In genomic region chr5:45811527-45811926, GRCm38 (mm10) we compare ENCODE assay signal across 18 mouse cellular contexts. TPM values are rescaled to one million over a fixed set of nuclear protein-coding genes. Genes with fewer than 3 reads are reported as not detected.
DNase-seq lines count a peak whose midpoint lies in the region; ATAC-seq and TF ChIP-seq lines count a peak whose summit lies in the region.
"Had no signal": no experiment of that assay in that cellular context is flagged by ENCODE, and none has a peak within 500 bp of the region (broad histone marks: within the 10 kb centered on the region; RNA-seq: fewer than 3 reads in every experiment).

No protein-coding gene starts in this region.

- H3K27me3 ChIP-seq in midbrain, embryonic 11.5 days (ENCODE audit: control insufficient read depth, insufficient read depth, low read length) = no peaks in the 10 kb centered on the region
- no peaks in the 10 kb centered on the region for H3K27me3 ChIP-seq in midbrain, embryonic 10.5 days (ENCODE audit: low read depth, poor library complexity, severe bottlenecking)
- H3K27me3 ChIP-seq in G1E (ENCODE audit: insufficient read depth, low read length) = no peaks in the 10 kb centered on the region
- H3K27me3 ChIP-seq: embryonic facial prominence, embryonic 12.5 days; forebrain, embryonic 13.5 days; forebrain, embryonic 15.5 days had no signal

- peaks cover 9% of the 10 kb centered on the region for H3K9me3 ChIP-seq in midbrain, embryonic 11.5 days (ENCODE audit: control insufficient read depth, low read length)
- H3K9me3 ChIP-seq in midbrain, embryonic 10.5 days (replicated peaks) = peaks cover 59% of the 10 kb centered on the region
- peaks cover 9% of the 10 kb centered on the region for H3K9me3 ChIP-seq in G1E (replicated peaks)

- DNase-seq in midbrain, embryonic 11.5 days (ENCODE audit: low spot score, missing footprints) = peak; percentile 61
- DNase-seq in midbrain, embryonic 10.5 days (ENCODE audit: low spot score) = no peak
- DNase-seq in G1E (ENCODE audit: low spot score) = no peak
- DNase-seq in cerebellum, adult 11 months = no peak
- no peak for DNase-seq in kidney, postnatal 25 days
- DNase-seq: adrenal gland, adult 2 months; adrenal gland, postnatal 10 days; adrenal gland, postnatal 25 days; cerebellum, adult 11-12 months; cerebellum, adult 2 months; cerebellum, adult 9-10 months; cerebellum, postnatal 10 days; cerebellum, postnatal 25 days; forebrain, postnatal 0 days had no signal

- no peak overlapping the region for H3K4me2 ChIP-seq in midbrain, embryonic 11.5 days
- H3K4me2 ChIP-seq: embryonic facial prominence, embryonic 12.5 days; forebrain, embryonic 13.5 days; forebrain, embryonic 15.5 days had no signal

- H3K4me3 ChIP-seq in midbrain, embryonic 11.5 days (ENCODE audit: low read depth, low read length) = no peak overlapping the region
- H3K4me3 ChIP-seq in midbrain, embryonic 10.5 days = no peak overlapping the region
- H3K4me3 ChIP-seq in G1E (ENCODE audit: low read depth, low read length) = no peak overlapping the region
- H3K4me3 ChIP-seq: embryonic facial prominence, embryonic 10.5 days; embryonic facial prominence, embryonic 12.5 days; forebrain, embryonic 13.5 days; forebrain, embryonic 15.5 days had no signal

- no peaks in the 10 kb centered on the region for H3K4me1 ChIP-seq in midbrain, embryonic 11.5 days (ENCODE audit: control insufficient read depth, insufficient read depth, low read length)
- no peaks in the 10 kb centered on the region for H3K4me1 ChIP-seq in midbrain, embryonic 10.5 days
- peaks cover 11% of the 10 kb centered on the region for H3K4me1 ChIP-seq in G1E (ENCODE audit: insufficient read depth, low read depth, low read length)
- H3K4me1 ChIP-seq: embryonic facial prominence, embryonic 10.5 days; embryonic facial prominence, embryonic 12.5 days; forebrain, embryonic 13.5 days; forebrain, embryonic 15.5 days had no signal

- no peak for TF ChIP-seq CTCF in G1E (IDR thresholded peaks at IDR 0.05; ENCODE audit: low read depth, low read length)

- H3K9ac ChIP-seq in midbrain, embryonic 11.5 days (ENCODE audit: low read length) = no peak overlapping the region
- H3K9ac ChIP-seq: embryonic facial prominence, embryonic 12.5 days; forebrain, embryonic 13.5 days; forebrain, embryonic 15.5 days; forebrain, postnatal 0 days had no signal

- ATAC-seq in midbrain, embryonic 11.5 days (ENCODE audit: low FRiP score) = no peak
- ATAC-seq in G1E (ENCODE audit: extremely low read depth, insufficient number of reproducible peaks, low FRiP score, poor library complexity, severe bottlenecking) = peak; percentile 76
- ATAC-seq: forebrain, embryonic 13.5 days; forebrain, embryonic 15.5 days; forebrain, postnatal 0 days had no signal

- no peaks in the 10 kb centered on the region for H3K36me3 ChIP-seq in midbrain, embryonic 11.5 days (ENCODE audit: control insufficient read depth, insufficient read depth, low read length)
- peaks cover 51% of the 10 kb centered on the region for H3K36me3 ChIP-seq in midbrain, embryonic 10.5 days
- peaks cover 4% of the 10 kb centered on the region for H3K36me3 ChIP-seq in G1E (replicated peaks)

- H3K27ac ChIP-seq in midbrain, embryonic 11.5 days (ENCODE audit: low read depth, low read length) = no peak overlapping the region
- no peak overlapping the region for H3K27ac ChIP-seq in midbrain, embryonic 10.5 days (replicated peaks)
- H3K27ac ChIP-seq: embryonic facial prominence, embryonic 10.5 days; embryonic facial prominence, embryonic 12.5 days; forebrain, embryonic 13.5 days; forebrain, embryonic 15.5 days had no signal

- WGBS in midbrain, embryonic 11.5 days = 97% methylated on average over 4 of the region's 4 CpGs
- 95% methylated on average over 4 of the region's 4 CpGs for WGBS in midbrain, embryonic 10.5 days

RNA-seq across cellular contexts. Expression of gene Lcorl, which starts 45.9 kb away (rescaled TPM):
- 41.1 and 45.5 TPM in 2 replicates for polyA plus RNA-seq in midbrain, embryonic 11.5 days (2014; fragmentation: Nextera tagmentation; extraction: Ambion mirVana)
- 30.4 and 35.7 TPM in 2 replicates for polyA plus RNA-seq in midbrain, embryonic 10.5 days (2016; fragmentation: Nextera tagmentation; extraction: Ambion mirVana)
- 51.1 and 59.3 TPM in 2 replicates for total RNA-seq in G1E (2014; fragmentation: Nextera tagmentation)
- 44.6 and 44.7 TPM in 2 replicates for total RNA-seq in G1E (2017)
- 14.2 and 19.4 TPM in 2 replicates for polyA plus RNA-seq in G1E (2012)
